Mouse (Mus musculus): ENCODE results near the gene Sirt4. TPM values are rescaled to one million over a fixed set of nuclear protein-coding genes. Genes with fewer than 3 reads are reported as not detected.
"Not testable (repeated sequence)": the region's sequence is repeated elsewhere in the genome, so short reads cannot be mapped to it uniquely, and the experiment has no call there.

Sirt4 gene
- polyA plus RNA-seq, 1 experiment from 2014 or later: 19.2 TPM

- H3K27me3 ChIP-seq (ENCODE audit: control insufficient read depth, insufficient read depth, low read length); H3K9me3 ChIP-seq (ENCODE audit: control insufficient read depth, low read length); H3K27ac ChIP-seq (replicated peaks; ENCODE audit: low read depth, low read length); H3K4me3 ChIP-seq (ENCODE audit: low read depth, low read length); ATAC-seq (ENCODE audit: insufficient number of reproducible peaks, low FRiP score, low TSS enrichment, low read depth); H3K9ac ChIP-seq (ENCODE audit: low read length); H3K36me3 ChIP-seq (ENCODE audit: control insufficient read depth, insufficient read depth, low read length); H3K4me2 ChIP-seq (ENCODE audit: low read depth, severe bottlenecking); DNase-seq (ENCODE audit: low spot score): not testable (repeated sequence)
- WGBS: 91% methylated on average over 7 of the region's 8 CpGs
- peaks cover 43% of the 10 kb centered on the region for H3K4me1 ChIP-seq (ENCODE audit: control insufficient read depth, insufficient read depth, low read length)
Observed at GRCm38 (mm10) chr5:115518214-115518613, 33.7 kb upstream of the Sirt4 start.

DNA sequence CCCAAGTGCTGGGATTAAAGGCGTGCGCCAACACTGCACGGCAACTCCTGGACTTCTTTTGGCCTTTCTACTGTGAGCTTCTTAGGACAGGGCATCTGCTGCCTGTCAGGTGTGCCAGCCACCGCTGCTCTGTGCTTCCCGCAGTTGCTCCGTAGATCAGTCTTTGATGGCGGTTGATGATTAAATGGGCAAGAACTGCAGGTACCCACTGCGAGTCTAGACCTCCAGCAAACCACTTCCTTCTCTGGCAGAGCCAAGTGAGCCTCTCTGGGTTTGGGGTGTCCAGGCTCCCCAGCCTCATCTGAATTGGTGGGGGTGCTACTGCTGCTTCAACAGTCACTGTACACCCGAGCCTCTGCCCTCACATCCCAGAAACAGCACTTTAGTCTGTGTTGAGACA is 33.0 kb upstream of the Sirt4 start:
- DNase-seq (ENCODE audit: low spot score): no peak
- no peaks in the 10 kb centered on the region for H3K36me3 ChIP-seq (ENCODE audit: control insufficient read depth, insufficient read depth, low read length)
- peaks cover 36% of the 10 kb centered on the region for H3K4me1 ChIP-seq (ENCODE audit: control insufficient read depth, insufficient read depth, low read length)
- H3K9me3 ChIP-seq (ENCODE audit: control insufficient read depth, low read length): no peaks in the 10 kb centered on the region
- no peak overlapping the region for H3K4me2 ChIP-seq (ENCODE audit: low read depth, severe bottlenecking)
- H3K9ac ChIP-seq (ENCODE audit: low read length): no peak overlapping the region
- 94% methylated on average over 9 of the region's 9 CpGs for WGBS
- H3K27ac ChIP-seq (replicated peaks; ENCODE audit: low read depth, low read length): no peak overlapping the region
- H3K4me3 ChIP-seq (ENCODE audit: low read depth, low read length): no peak overlapping the region
- no peaks in the 10 kb centered on the region for H3K27me3 ChIP-seq (ENCODE audit: control insufficient read depth, insufficient read depth, low read length)
- ATAC-seq (ENCODE audit: insufficient number of reproducible peaks, low FRiP score, low TSS enrichment, low read depth): no peak

GRCm38 (mm10) chr5:115516908-115517307 is 32.4 kb upstream of the Sirt4 start:
- ATAC-seq (ENCODE audit: insufficient number of reproducible peaks, low FRiP score, low TSS enrichment, low read depth): no peak
- WGBS: 95% methylated on average over 7 of the region's 7 CpGs
- Histone ChIP-seq H3K4me3 (ENCODE audit: low read depth, low read length) (no peak overlapping the region), H3K27ac (replicated peaks; ENCODE audit: low read depth, low read length) (no peak overlapping the region; the same call in 1 of the 2 replicates), H3K27me3 (ENCODE audit: control insufficient read depth, insufficient read depth, low read length) (no peaks in the 10 kb centered on the region), H3K9me3 (ENCODE audit: control insufficient read depth, low read length) (no peaks in the 10 kb centered on the region), H3K36me3 (ENCODE audit: control insufficient read depth, insufficient read depth, low read length) (no peaks in the 10 kb centered on the region), H3K4me1 (ENCODE audit: control insufficient read depth, insufficient read depth, low read length) (peaks cover 33% of the 10 kb centered on the region), H3K4me2 (ENCODE audit: low read depth, severe bottlenecking) (no peak overlapping the region), H3K9ac (ENCODE audit: low read length) (no peak overlapping the region)
- no peak for DNase-seq (ENCODE audit: low spot score)

DNA sequence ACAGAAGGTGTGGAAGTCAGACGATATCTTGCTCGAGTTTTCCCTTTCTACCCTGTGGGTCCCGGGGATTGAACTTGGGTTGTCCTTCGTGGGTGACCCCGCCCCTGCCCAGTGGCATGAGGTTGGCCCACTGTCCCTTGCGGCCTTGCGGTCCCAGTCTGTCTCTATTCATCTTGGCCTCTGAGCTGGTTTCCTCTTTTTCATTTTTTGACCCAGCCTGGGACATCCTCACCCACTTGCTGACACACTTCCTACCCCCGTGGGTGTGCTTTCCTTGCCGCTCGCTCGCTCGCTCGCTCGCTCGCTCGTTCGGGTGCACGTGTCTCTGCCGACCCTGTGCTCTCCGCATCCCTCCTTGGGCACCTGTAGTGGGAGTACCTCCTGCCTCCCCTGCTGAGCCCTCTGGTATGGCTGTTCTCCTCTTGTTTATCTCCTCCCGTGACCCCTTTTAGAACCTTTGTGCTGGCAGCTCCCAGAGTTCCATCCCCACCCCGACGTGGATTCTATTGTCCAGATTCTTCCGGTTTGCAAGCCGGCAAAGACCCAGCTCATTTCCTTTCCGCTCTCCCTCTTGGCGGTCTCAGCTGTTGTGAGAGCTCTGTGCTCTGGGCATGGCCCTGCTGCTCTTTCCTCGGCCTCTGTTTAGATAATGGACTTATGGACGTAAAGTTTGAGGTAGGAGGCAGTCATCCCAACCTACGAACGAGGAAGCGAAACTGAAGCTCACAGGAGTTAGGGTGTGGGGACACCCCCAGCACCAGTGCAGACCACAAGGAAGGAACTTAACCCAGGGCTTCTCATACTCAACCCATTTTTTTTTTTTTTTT is 31.8 kb upstream of the Sirt4 start:
- DNase-seq (ENCODE audit: low spot score) (no peak), ATAC-seq (ENCODE audit: insufficient number of reproducible peaks, low FRiP score, low TSS enrichment, low read depth) (no peak)
- no peaks in the 10 kb centered on the region for H3K9me3 ChIP-seq (ENCODE audit: control insufficient read depth, low read length)
- no peaks in the 10 kb centered on the region for H3K36me3 ChIP-seq (ENCODE audit: control insufficient read depth, insufficient read depth, low read length)
- no peak overlapping the region for H3K4me2 ChIP-seq (ENCODE audit: low read depth, severe bottlenecking)
- peak overlapping the region; percentile 39; the same call in 1 of the 2 replicates for H3K27ac ChIP-seq (replicated peaks; ENCODE audit: low read depth, low read length)
- no peaks in the 10 kb centered on the region for H3K27me3 ChIP-seq (ENCODE audit: control insufficient read depth, insufficient read depth, low read length)
- H3K4me1 ChIP-seq (ENCODE audit: control insufficient read depth, insufficient read depth, low read length): peaks cover 28% of the 10 kb centered on the region
- H3K4me3 ChIP-seq (ENCODE audit: low read depth, low read length): no peak overlapping the region
- WGBS: 90% methylated on average over 32 of the region's 32 CpGs
- no peak overlapping the region for H3K9ac ChIP-seq (ENCODE audit: low read length)

- Histone ChIP-seq H3K9me3 (ENCODE audit: control insufficient read depth, low read length) (no peaks in the 10 kb centered on the region), H3K4me1 (ENCODE audit: control insufficient read depth, insufficient read depth, low read length) (peaks cover 19% of the 10 kb centered on the region), H3K9ac (ENCODE audit: low read length) (no peak overlapping the region), H3K36me3 (ENCODE audit: control insufficient read depth, insufficient read depth, low read length) (no peaks in the 10 kb centered on the region), H3K27ac (replicated peaks; ENCODE audit: low read depth, low read length) (peak overlapping the region; percentile 76), H3K4me2 (ENCODE audit: low read depth, severe bottlenecking) (peak overlapping the region; percentile 0; the same call in 1 of the 2 replicates), H3K4me3 (ENCODE audit: low read depth, low read length) (no peak overlapping the region), H3K27me3 (ENCODE audit: control insufficient read depth, insufficient read depth, low read length) (no peaks in the 10 kb centered on the region)
- 37% methylated on average over 20 of the region's 20 CpGs for WGBS
- ATAC-seq (ENCODE audit: insufficient number of reproducible peaks, low FRiP score, low TSS enrichment, low read depth): peak; percentile 76
- DNase-seq (ENCODE audit: low spot score): no peak
Observed at GRCm38 (mm10) chr5:115514896-115515587, 30.5 kb upstream of the Sirt4 start.

GRCm38 (mm10) chr5:115514346-115514745 is 29.8 kb upstream of the Sirt4 start:
- DNase-seq (ENCODE audit: low spot score): no peak
- H3K27me3 ChIP-seq (ENCODE audit: control insufficient read depth, insufficient read depth, low read length): no peaks in the 10 kb centered on the region
- 79% methylated on average over 6 of the region's 6 CpGs for WGBS
- H3K9me3 ChIP-seq (ENCODE audit: control insufficient read depth, low read length): no peaks in the 10 kb centered on the region
- ATAC-seq (ENCODE audit: insufficient number of reproducible peaks, low FRiP score, low TSS enrichment, low read depth): no peak
- no peak overlapping the region for H3K4me3 ChIP-seq (ENCODE audit: low read depth, low read length)
- peaks cover 17% of the 10 kb centered on the region for H3K4me1 ChIP-seq (ENCODE audit: control insufficient read depth, insufficient read depth, low read length)
- peak overlapping the region; percentile 76 for H3K27ac ChIP-seq (replicated peaks; ENCODE audit: low read depth, low read length)
- H3K4me2 ChIP-seq (ENCODE audit: low read depth, severe bottlenecking): no peak overlapping the region
- no peak overlapping the region for H3K9ac ChIP-seq (ENCODE audit: low read length)
- H3K36me3 ChIP-seq (ENCODE audit: control insufficient read depth, insufficient read depth, low read length): no peaks in the 10 kb centered on the region

DNA sequence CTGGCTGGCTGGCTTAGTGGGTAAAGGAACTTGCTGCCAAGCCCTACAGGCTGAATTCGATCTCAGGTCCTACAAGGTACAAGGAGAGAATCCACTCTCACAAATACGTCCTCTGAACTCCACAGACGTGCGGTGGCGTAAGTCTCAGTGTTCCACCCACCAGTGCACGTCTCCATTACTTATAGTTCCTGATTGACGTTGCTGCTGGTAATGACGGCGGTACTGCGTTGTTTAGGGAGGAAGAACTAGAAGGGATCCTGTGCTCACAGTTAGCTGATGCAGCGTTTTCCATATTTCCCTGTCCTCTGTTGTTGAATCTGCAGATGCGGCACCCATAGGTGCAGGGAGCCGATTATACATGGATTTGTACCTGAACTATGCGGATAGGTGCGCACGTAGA is 29.2 kb upstream of the Sirt4 start:
- Histone ChIP-seq H3K9ac (ENCODE audit: low read length) (no peak overlapping the region), H3K4me2 (ENCODE audit: low read depth, severe bottlenecking) (no peak overlapping the region), H3K4me1 (ENCODE audit: control insufficient read depth, insufficient read depth, low read length) (peaks cover 21% of the 10 kb centered on the region), H3K36me3 (ENCODE audit: control insufficient read depth, insufficient read depth, low read length) (no peaks in the 10 kb centered on the region), H3K27ac (replicated peaks; ENCODE audit: low read depth, low read length) (no peak overlapping the region), H3K27me3 (ENCODE audit: control insufficient read depth, insufficient read depth, low read length) (no peaks in the 10 kb centered on the region), H3K4me3 (ENCODE audit: low read depth, low read length) (no peak overlapping the region), H3K9me3 (ENCODE audit: control insufficient read depth, low read length) (no peaks in the 10 kb centered on the region)
- DNase-seq (ENCODE audit: low spot score) (no peak), ATAC-seq (ENCODE audit: insufficient number of reproducible peaks, low FRiP score, low TSS enrichment, low read depth) (no peak)
- 94% methylated on average over 16 of the region's 16 CpGs for WGBS

DNA sequence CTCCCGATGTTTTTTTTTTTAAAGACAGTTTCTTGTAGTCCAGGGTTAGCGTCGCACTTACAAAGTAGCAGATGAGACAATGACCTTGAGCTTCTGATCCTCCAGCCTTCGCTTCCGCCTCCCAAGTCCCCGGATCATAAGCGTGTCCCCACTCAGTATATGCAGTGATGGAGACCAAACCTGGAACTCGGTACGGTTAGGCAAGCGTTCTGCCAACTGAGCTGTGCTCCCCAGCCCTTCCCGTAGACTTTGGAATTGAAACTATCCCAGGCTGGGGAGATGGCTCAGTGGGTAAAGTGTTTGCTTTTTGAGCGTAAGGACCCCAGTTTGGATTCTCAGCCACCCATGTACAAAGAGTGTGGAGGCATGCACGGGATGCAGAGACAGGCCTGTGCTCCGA is 28.7 kb upstream of the Sirt4 start:
- no peaks in the 10 kb centered on the region for H3K36me3 ChIP-seq (ENCODE audit: control insufficient read depth, insufficient read depth, low read length)
- no peak overlapping the region for H3K4me2 ChIP-seq (ENCODE audit: low read depth, severe bottlenecking)
- ATAC-seq (ENCODE audit: insufficient number of reproducible peaks, low FRiP score, low TSS enrichment, low read depth) (no peak), DNase-seq (ENCODE audit: low spot score) (no peak)
- no peak overlapping the region for H3K27ac ChIP-seq (replicated peaks; ENCODE audit: low read depth, low read length)
- H3K9ac ChIP-seq (ENCODE audit: low read length): no peak overlapping the region
- H3K4me3 ChIP-seq (ENCODE audit: low read depth, low read length): no peak overlapping the region
- WGBS: 97% methylated on average over 14 of the region's 14 CpGs
- peaks cover 25% of the 10 kb centered on the region for H3K4me1 ChIP-seq (ENCODE audit: control insufficient read depth, insufficient read depth, low read length)
- H3K27me3 ChIP-seq (ENCODE audit: control insufficient read depth, insufficient read depth, low read length): no peaks in the 10 kb centered on the region
- H3K9me3 ChIP-seq (ENCODE audit: control insufficient read depth, low read length): no peaks in the 10 kb centered on the region
